Mouse (Mus musculus) spleen, postnatal 14 days (tissue): ENCODE data around the gene Evx2.

Experiments
- DNase-seq, 2 experiments: peaks; one replicate each; pipeline ENCODE4 v3.0.0; 2021 to 2022; ENCODE audit warnings: low spot score in 2 of 2

Gene Evx2

GRCm38 (mm10) chr2:74620368-74620767 is 39.0 kb downstream of the Evx2 start:
- no peak for DNase-seq

GRCm38 (mm10) chr2:74619676-74620246 is 39.6 kb downstream of the Evx2 start:
- DNase-seq, result no peak

DNA sequence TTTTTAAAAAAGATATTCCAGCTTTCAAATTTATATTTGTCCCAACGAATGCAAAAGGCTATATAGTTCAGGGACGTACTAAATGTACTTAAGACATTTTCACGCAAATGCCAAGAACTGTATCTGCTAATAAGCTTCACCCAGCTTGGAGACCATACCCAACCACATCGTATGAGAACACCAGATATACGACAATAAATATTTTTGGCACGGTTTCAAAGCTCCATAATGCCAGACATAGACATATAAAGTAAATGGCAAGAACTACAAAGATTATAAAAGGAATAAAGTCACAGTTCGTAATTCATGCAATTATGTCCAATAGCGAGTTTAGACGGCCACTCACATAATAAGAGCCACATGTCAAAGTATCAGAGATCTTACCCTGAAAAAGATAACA is 41.7 kb downstream of the Evx2 start:
- no peak for DNase-seq

DNA sequence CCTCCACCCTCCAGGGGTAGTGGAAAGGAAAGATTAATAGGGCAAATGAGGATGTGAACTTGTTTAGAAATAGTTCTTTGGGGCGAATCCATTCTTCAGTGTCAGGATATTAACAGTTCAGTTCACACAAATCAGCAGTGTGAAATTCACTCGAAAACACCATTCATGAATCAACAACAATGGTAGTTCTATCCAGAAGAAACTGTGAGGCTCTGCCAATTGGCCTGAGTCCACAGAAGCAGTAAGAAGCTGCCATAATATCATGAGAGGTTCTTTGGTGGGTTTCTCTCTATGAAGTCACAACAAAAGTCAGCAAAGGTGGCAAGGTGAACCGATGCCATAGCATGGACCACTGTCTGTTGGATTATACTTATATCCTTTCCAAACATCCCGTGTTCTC is 48.0 kb downstream of the Evx2 start:
- no peak for DNase-seq

- no peak for DNase-seq
These were observed 50.0 kb downstream of the Evx2 start for GRCm38 (mm10) chr2:74609350-74609749.

GRCm38 (mm10) chr2:74606087-74606760 is 53.1 kb downstream of the Evx2 start:
- DNase-seq, result no peak

DNA sequence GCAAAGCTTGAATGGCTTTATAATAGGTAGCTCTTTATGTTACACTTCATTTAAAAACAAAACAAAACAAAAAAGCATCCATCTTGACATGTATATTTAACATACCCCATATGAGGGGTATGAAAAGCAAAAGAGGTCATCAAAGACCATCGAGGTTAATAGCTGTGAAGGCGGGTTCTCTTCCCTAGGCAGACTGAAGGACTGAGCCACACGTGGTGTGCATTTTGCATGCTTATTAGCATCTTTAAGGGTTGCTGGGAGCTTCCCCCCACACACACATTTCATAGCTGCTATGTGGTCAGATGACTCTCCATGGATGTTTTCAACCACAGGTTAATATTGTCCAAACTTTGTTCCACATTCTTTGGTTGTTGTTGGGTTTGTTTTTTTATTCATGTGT is 55.3 kb downstream of the Evx2 start:
- DNase-seq, result no peak
